Mouse (Mus musculus) lung, postnatal 0 days (tissue): ENCODE results near the gene Gna12. TPM values are rescaled to one million over a fixed set of nuclear protein-coding genes. Genes with fewer than 3 reads are reported as not detected.

Experiments
- ATAC-seq: fragments of 200-750 bp; cut with Nextera tagmentation; 2 replicates; pipeline ENCODE4 v1.8.0; 2017; ENCODE audit warnings: moderate library complexity
- DNase-seq: peaks from one replicate; pipeline ENCODE4 v3.0.0-alpha.2; 2016; ENCODE audit warnings: low spot score
- H3K27ac ChIP-seq: fragments of 300-500 bp; sonication (generic); 2 replicates; pipeline ENCODE4 v1.5.1; 2014; ENCODE audit warnings: antibody characterized with exemption, mild to moderate bottlenecking, low read length, mixed read lengths
- H3K27me3 ChIP-seq: fragments of 300-500 bp; sonication (generic); replicated peaks from 2 replicates; pipeline ENCODE4 v1.6.1; 2014; ENCODE audit warnings: low read length, mixed read lengths; ENCODE audit not compliant: insufficient read depth
- H3K36me3 ChIP-seq: fragments of 300-500 bp; sonication (generic); 2 replicates; pipeline ENCODE4 v1.6.1; 2014; ENCODE audit warnings: low read length, mixed read lengths; ENCODE audit not compliant: insufficient read depth
- H3K4me1 ChIP-seq: fragments of 300-500 bp; sonication (generic); 2 replicates; pipeline ENCODE4 v1.6.1; 2014; ENCODE audit warnings: antibody characterized with exemption, low read depth, low read length, mixed read lengths; ENCODE audit not compliant: insufficient read depth
- H3K4me2 ChIP-seq: fragments of 300-500 bp; sonication (generic); replicated peaks from 2 replicates; pipeline ENCODE4 v1.6.1; 2014; ENCODE audit warnings: low read depth, mild to moderate bottlenecking, low read length, moderate library complexity, mixed read lengths
- H3K4me3 ChIP-seq: fragments of 300-500 bp; sonication (generic); 2 replicates; pipeline ENCODE4 v1.5.1; 2014; ENCODE audit warnings: low read depth, low read length
- H3K9ac ChIP-seq: fragments of 300-500 bp; sonication (generic); replicated peaks from 2 replicates; pipeline ENCODE4 v1.6.1; 2014; ENCODE audit warnings: low read depth, mild to moderate bottlenecking
- H3K9me3 ChIP-seq: fragments of 300-500 bp; sonication (generic); 2 replicates; pipeline ENCODE4 v1.6.1; 2016; ENCODE audit warnings: low read length, mixed read lengths
- CTCF ChIP-seq: IDR thresholded peaks from 2 replicates; pipeline ENCODE4 v1.5.1; 2016; ENCODE audit warnings: antibody characterized with exemption, mild to moderate bottlenecking
- EP300 ChIP-seq: IDR thresholded peaks from 2 replicates; pipeline ENCODE4 v1.6.1; 2016; ENCODE audit warnings: antibody characterized with exemption, mild to moderate bottlenecking, control low read depth
- WGBS: fragments of 180-500 bp; shearing (Covaris S2); extraction: QIAGEN DNeasy Blood & Tissue Kit; methylation state at CpG from one replicate; pipeline ENCODE4 v1.1.7; 2014; 5-methylcytosine and 5-hydroxymethylcytosine counted together
- polyA plus RNA-seq: library from polyadenylated mRNA; unstranded; fragments of >200 nt; fragmentation: Nextera tagmentation; extraction: Ambion mirVana; gene quantifications from 2 replicates; pipeline ENCODE4 v1.2.1, GENCODE M21; 2015

Gna12 gene
- polyA plus RNA-seq, 1 experiment from 2014 or later: 25.4 TPM

GRCm38 (mm10) chr5:140816950-140817568 is 13.2 kb downstream of the Gna12 start:
- DNase-seq (no peak), ATAC-seq (no peak)
- Histone ChIP-seq H3K9ac (no peak overlapping the region), H3K4me2 (no peak overlapping the region), H3K4me3 (no peak overlapping the region), H3K9me3 (no peaks in the 10 kb centered on the region), H3K27ac (no peak overlapping the region), H3K4me1 (peaks cover 19% of the 10 kb centered on the region), H3K27me3 (no peaks in the 10 kb centered on the region), H3K36me3 (no peaks in the 10 kb centered on the region)
- 74% methylated on average over 6 of the region's 6 CpGs for WGBS
- TF ChIP-seq CTCF (no peak), EP300 (no peak)

- Histone ChIP-seq H3K4me1 (peaks cover 22% of the 10 kb centered on the region), H3K4me2 (no peak overlapping the region), H3K27me3 (no peaks in the 10 kb centered on the region), H3K4me3 (no peak overlapping the region), H3K9me3 (no peaks in the 10 kb centered on the region), H3K36me3 (no peaks in the 10 kb centered on the region), H3K27ac (no peak overlapping the region), H3K9ac (no peak overlapping the region)
- 83% methylated on average over 3 of the region's 3 CpGs for WGBS
- DNase-seq (no peak), ATAC-seq (no peak)
- TF ChIP-seq EP300 (no peak), CTCF (no peak)
Observed at GRCm38 (mm10) chr5:140816008-140816407, 14.2 kb downstream of the Gna12 start.

DNA sequence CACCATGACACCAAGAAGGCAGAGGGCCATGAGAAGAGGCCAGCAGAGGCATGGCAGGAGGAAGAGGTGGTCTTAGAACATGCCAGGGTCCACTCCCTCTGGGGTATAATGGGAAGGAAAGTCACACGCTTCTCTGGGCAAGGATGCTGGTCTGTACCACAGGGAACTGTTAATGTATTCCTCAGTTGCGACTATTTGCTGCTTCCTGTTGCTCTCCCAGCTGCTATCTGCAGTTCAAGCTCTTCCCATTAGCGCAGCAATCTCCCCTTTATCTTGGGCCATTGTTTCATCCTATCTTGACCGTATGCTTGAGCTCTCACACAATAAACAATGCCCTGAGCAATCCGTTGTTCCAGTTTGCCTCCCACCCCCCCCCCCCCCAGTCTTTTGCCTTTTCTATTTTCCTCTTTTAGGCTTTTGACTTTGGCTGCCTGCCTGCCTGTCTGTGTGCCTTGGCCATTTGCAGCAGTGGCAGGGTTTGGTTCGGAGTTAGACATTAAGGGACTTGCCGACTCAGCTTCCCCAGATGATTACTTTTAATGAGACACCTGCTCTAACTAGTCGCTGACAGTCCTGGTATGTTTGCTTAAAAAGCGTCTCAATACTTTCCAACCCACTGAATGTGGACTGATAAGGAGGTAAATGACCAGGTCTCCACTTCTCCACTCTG is 15.0 kb downstream of the Gna12 start:
- H3K9me3 ChIP-seq: no peaks in the 10 kb centered on the region
- WGBS: 8% methylated on average over 8 of the region's 9 CpGs
- no peak for TF ChIP-seq EP300
- no peak for TF ChIP-seq CTCF
- H3K4me1 ChIP-seq: peaks cover 24% of the 10 kb centered on the region
- H3K36me3 ChIP-seq: no peaks in the 10 kb centered on the region
- H3K4me3 ChIP-seq: no peak overlapping the region
- ATAC-seq (peak; percentile 59), DNase-seq (peak; percentile 52)
- H3K27ac ChIP-seq: 0 out of 2 replicates have a peak overlapping the region, but pooled peaks have one; percentile 0
- no peaks in the 10 kb centered on the region for H3K27me3 ChIP-seq
- H3K9ac ChIP-seq: no peak overlapping the region
- no peak overlapping the region for H3K4me2 ChIP-seq

DNA sequence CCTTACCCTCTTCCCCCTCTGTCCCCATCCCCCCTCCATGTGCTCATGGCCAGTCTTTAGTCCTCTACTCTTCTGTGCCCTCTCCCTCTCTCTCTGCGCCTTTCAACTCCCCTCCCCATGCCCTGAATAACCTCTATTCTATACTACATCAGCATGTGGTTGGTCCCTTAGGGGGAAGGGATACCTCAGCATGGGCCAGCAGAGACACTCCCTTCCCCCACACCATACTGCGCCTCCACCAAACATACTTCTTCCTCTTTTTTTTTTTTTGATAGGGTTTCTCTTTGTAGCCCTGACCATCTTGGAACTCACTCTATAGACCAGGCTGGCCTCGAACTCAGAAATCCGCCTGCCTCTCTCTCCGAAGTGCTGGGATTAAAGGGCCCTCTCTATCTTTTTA is 15.8 kb downstream of the Gna12 start:
- TF ChIP-seq EP300: no peak
- TF ChIP-seq CTCF: no peak
- Histone ChIP-seq H3K4me1 (peaks cover 23% of the 10 kb centered on the region), H3K27me3 (no peaks in the 10 kb centered on the region), H3K36me3 (no peaks in the 10 kb centered on the region), H3K4me2 (no peak overlapping the region), H3K4me3 (no peak overlapping the region), H3K27ac (no peak overlapping the region), H3K9ac (no peak overlapping the region), H3K9me3 (no peaks in the 10 kb centered on the region)
- no peak for ATAC-seq
- DNase-seq: no peak
- 87% methylated on average over 5 of the region's 5 CpGs for WGBS

- no peak overlapping the region for H3K27ac ChIP-seq
- H3K4me2 ChIP-seq: no peak overlapping the region
- no peaks in the 10 kb centered on the region for H3K36me3 ChIP-seq
- no peaks in the 10 kb centered on the region for H3K27me3 ChIP-seq
- TF ChIP-seq EP300 (no peak), CTCF (no peak)
- H3K9me3 ChIP-seq: no peaks in the 10 kb centered on the region
- H3K9ac ChIP-seq: no peak overlapping the region
- no peak overlapping the region for H3K4me3 ChIP-seq
- WGBS: 27% methylated on average over 4 of the region's 4 CpGs
- peaks cover 23% of the 10 kb centered on the region for H3K4me1 ChIP-seq
- no peak for DNase-seq
- no peak for ATAC-seq
Observed at GRCm38 (mm10) chr5:140812699-140813098, 17.5 kb downstream of the Gna12 start.

- ATAC-seq (0 out of 2 replicates have a peak, but pooled peaks have one; percentile 27), DNase-seq (no peak)
- no peak for TF ChIP-seq EP300
- no peak for TF ChIP-seq CTCF
- Histone ChIP-seq H3K4me1 (peaks cover 23% of the 10 kb centered on the region), H3K36me3 (no peaks in the 10 kb centered on the region), H3K27ac (no peak overlapping the region), H3K27me3 (no peaks in the 10 kb centered on the region), H3K9ac (no peak overlapping the region), H3K4me2 (no peak overlapping the region), H3K4me3 (no peak overlapping the region), H3K9me3 (no peaks in the 10 kb centered on the region)
- 52% methylated on average over 5 of the region's 5 CpGs for WGBS
Observed at GRCm38 (mm10) chr5:140812063-140812462, 18.2 kb downstream of the Gna12 start.
